Mouse (Mus musculus): ENCODE results near the gene Spred2.

The Spred2 gene

DNA sequence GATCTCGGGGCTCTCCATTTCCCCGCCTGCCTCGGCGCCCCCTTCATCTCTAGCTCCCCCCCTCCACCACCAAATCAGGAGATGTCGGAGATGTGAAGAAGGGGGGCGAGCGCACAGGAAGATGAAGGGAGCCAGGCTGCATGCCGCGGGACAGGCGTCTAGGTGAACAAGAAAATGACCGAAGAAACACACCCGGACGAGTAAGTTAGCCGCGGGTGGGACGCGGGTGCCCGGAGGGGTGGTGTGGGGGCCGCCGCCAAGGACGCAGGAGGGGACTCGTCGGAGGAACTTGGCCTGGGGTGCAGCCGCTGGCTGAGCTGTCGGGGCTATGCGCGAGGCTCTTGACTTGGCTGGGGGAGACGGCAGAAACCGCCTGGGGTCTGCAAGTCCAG, 578 bp downstream of the Spred2 start:
- in situ Hi-C loops (cut with MboI; ENCODE audit: low sequenced_read_pairs), result loop anchor here (10.0 kb wide), 1 partner anchor 140 kb away; no protein-coding TSS in a partner anchor

DNA sequence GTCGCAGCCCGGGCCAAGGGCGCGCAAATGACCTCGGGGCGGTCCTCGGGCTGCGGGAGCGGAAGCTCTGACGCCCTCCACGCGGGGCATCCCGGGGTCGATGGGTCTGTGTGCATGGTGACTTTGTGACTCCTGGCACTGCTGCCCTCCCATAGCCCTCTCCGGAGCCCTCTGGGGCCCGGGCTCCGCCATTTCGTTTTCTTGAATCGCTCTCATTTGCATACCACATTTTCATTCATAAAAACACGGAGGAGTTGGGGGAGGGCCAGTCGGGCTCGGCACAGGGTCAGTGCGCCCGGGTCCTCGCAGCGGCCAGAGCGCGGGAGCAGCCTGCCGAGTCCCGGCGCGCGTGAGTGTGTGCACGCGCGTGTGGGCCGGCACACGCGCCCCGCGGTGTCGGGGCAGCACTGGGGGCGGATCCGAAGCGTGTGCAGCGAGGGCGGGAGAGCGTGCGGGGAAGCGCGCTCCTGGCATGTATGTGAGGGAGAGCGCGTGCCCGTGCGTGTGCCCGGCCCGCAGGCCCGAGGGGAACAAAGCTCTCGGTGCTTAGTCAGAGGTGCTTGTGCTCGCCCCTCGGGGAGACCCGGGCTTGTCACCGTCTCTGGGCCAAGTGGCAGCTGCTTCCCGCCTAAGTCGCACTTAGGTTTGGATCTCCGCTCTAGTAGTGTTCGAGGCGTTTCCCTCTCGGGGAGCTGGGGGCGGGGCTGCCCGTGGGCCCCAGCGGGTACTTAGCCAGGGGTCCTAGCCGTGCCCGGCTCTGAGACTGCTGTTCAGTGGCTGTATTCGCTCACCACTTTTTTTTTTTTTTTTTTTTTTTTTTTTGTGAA, 1.2 kb downstream of the Spred2 start:
- in situ Hi-C loops (cut with MboI; ENCODE audit: low sequenced_read_pairs), result loop anchor here (10.0 kb wide), 1 partner anchor 139 kb away; no protein-coding TSS in a partner anchor

DNA sequence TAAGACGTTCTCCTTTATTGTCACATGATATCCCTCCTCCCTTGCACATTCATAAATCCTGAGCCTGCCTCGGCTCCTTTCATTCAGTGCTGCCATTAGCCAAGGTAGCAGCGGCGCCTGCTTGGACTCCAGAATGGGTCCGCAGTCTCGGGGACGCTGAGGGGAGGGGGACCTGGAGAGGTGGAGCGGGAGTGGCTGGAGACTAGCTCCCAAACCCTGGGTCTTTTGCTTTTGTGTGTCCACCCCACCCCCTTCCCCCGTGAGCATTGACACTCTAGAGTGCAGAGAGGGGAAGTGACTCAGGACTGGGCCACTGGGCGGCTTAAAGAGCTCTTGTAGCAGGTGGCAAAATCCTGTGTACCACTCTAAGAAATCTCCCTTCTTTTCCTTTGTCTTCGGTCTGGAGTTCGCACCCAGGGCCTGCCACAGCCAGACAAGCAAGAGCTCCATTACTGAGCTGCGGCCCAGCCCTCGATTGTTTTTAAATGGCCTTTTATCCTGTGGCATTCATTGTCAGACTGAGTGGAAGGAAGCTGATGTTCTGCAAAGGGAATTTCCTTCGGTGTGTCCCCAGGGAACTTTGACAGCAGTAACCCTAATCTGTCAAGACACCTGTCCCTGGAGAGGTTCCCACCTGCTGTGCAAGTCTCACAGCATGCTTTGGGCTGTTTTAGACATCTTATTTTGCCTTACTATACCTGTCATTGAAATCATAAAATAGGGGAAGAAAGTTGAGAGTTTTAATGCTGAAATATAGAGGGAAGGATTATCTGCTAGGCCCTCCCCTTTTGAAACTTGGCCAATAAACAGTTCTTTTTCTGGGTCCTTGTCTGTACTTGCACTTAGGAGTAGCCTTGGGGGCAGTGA, 2.0 kb downstream of the Spred2 start:
- in situ Hi-C loops (cut with MboI; ENCODE audit: low sequenced_read_pairs), result loop anchor here (10.0 kb wide), 1 partner anchor 139 kb away; no protein-coding TSS in a partner anchor

DNA sequence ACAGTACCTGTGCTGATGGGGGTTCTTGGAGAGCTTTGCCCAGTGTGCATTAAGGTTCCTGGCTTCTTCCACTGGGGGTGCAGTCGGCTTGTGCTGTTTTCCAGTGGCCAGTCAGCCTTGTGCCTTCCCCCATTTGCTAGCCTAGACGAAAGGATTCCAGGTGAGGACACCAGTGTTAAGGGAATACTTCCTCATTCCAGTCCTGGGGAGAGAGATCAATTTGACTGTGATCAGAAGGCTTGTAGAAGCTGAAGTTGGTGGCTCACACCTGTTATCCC, 2.6 kb downstream of the Spred2 start:
- in situ Hi-C loops (cut with MboI; ENCODE audit: low sequenced_read_pairs), result loop anchor here (10.0 kb wide), 1 partner anchor 138 kb away; no protein-coding TSS in a partner anchor

DNA sequence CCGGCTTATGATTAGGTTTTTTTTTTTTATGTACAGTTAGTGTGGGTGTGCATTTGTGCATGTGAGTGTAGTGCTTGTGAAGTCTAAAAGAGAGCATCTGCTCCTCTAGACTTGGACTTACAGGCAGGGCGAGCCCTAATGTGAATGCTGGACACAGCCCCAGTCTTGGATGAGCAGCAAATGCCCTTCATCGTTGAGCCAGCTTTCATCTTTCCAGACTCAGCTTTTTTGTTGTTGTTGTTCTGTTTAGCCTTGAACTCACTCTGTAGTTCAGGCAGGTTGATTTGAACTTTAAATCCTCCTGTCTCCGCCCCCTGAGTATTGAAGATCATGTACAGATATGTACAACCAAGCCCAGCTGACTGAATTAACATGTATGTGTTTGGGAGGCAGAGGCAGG, 4.5 kb downstream of the Spred2 start:
- in situ Hi-C loops (cut with MboI; ENCODE audit: low sequenced_read_pairs), result loop anchor here (10.0 kb wide), 1 partner anchor 136 kb away; no protein-coding TSS in a partner anchor

DNA sequence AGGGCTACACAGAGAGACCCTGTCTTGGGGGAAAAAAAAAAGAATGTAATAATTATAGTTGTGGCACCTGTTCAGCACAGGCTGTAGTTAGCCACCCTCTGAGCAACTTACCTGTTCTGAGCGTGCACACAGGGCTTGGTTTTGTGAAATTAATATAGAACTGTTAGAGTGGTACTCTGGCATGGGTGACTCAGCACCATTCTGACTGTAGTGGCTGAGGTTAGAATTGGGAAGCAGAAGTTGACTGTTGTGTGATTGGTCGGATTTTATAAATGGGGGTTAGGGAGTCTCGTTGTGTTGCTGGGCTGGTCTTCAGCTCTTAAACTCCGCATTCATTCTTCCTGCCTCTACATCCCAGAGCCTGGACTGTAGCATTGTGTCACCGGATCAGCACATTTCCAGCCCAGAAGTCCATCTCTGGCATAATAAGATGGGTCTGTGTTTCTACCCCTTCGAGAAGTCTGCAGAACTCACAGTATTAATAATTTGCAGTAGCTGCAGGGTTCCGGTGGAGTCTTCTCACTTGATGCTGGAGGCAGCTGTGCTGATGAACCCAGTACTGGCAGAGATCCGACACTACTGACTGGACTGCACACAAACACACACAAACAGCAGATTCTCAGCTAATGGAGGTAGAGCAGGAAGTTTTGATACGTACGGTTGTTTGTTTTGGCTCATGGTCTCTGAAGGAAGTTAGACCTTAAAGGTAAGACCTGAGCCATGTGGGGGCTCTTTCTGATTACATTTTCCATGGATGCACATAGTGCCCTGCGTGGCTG, 5.1 kb downstream of the Spred2 start:
- in situ Hi-C loops (cut with MboI; ENCODE audit: low sequenced_read_pairs), result loop anchor here (10.0 kb wide), 1 partner anchor 136 kb away; no protein-coding TSS in a partner anchor

DNA sequence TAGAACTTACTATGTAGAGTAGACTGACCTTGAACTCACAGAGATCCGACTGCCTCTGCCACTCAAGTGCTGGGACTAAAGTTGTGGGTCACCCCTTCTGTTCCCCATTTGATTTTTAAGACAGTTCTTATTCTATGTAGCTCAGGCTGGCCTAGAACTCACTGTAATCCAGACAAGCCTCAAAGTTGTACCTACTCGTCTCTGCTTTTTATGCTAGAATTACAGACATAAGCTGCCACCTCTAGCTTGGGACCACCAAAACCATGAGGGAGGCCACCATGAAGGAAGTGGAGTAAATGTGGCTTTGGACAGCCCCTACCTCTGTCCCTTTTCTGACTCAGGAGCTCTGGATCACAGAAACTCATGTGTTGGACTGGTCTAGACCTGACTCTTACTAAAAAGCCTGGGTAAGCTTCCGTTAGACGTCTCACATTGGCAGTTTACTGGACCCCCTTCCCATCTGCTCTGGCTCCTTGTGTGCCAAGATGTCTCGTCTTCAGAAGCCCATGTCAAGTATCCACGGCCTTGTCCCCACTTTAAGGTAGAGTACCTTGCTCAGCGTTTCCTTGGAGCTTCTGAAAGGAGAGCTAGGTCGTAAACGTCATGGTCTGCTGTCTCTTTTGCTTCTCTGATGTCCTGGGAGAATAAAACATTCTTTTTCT, 7.5 kb downstream of the Spred2 start:
- in situ Hi-C loops (cut with MboI; ENCODE audit: low sequenced_read_pairs), result no loop called here

DNA sequence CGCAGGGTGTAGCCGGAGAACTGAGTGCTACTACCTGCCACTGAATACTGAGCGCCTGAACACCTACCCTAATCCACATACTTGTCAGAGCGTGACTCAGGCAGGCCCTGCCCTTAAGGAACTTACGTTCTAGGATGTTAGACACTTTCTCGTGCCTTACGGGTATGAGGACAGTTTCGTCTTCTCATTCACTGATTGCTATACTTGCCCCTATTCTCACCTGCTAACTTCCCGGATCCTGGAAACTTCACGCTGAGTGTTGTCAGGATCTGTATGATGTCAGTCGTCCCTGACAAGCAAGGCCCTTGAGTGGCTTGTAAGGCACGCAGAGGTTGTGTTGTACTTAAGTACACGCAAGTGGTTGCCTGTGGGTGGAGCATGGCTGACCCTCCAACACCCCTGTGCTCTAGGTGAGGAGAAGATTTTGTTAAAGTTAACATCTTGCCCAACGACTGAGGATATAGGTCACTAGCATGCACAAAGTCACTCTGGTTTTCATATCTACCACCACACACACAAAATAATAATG, 8.9 kb downstream of the Spred2 start:
- in situ Hi-C loops (cut with MboI; ENCODE audit: low sequenced_read_pairs), result no loop called here

DNA sequence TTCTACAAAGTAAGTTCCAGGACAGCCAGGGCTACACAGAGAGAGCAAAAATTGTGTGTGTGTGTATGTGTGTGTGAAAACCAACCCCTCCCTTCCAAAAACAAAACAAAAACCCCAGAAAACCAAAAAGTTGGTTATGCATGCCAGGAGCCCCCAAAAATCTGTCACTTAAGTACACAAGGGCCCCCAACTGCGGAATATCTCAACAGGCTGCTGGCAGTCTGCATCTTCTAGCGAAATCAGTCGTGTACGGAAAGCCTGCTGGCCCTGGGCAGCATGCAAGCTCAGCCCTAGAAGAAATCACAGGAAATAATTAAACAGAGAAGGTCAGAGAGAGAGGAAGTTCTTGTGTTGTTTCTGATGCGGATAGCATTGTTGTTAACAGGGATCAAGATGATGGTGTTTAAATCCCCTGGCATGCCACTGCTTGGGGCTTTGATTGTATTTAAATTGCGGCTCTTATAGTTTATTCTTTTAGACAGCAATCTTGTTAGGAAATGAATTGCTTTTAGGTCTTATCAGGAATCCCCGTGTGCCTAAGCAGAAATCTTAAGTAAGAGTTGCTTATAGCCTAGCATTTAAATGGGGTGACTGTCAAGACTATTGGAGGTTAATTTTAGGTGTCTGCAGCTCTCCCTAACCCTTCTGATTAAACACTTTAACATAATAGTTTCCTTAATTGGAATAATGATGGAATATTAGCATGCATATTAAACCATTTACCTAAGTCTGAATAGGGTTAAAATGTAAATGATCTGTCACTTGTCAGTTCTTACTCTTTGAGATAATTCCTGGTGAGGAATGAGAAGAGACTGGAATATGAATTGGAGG, 11.6 kb downstream of the Spred2 start:
- in situ Hi-C loops (cut with MboI; ENCODE audit: low sequenced_read_pairs), result no loop called here

DNA sequence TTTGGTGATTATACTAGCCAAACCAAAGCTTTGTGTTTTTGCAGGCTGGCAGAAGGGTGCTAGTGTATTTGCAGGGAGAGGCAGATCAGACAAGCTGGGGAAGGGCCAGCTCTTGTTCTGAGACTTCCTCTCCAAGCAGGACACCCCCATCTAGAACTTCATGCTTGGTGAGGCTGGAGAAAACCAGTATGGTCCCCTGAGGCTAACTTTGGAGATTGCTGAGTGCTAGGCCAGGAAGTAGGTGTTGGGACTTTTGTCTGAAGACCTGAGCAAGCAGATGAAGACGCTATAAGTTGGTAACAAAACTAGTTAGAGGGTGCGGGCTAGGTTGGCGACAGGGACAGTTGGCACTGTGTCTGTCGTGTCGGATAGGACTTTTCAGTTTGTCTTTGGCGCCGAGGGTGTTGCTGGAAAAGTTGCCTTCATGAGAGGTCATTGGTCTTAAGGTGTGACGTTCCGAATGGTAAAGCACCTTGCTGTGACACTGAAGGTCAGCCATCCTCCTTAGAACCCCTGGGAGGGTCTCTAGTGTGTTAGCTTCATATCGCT, 14.4 kb downstream of the Spred2 start:
- in situ Hi-C loops (cut with MboI; ENCODE audit: low sequenced_read_pairs), result no loop called here

DNA sequence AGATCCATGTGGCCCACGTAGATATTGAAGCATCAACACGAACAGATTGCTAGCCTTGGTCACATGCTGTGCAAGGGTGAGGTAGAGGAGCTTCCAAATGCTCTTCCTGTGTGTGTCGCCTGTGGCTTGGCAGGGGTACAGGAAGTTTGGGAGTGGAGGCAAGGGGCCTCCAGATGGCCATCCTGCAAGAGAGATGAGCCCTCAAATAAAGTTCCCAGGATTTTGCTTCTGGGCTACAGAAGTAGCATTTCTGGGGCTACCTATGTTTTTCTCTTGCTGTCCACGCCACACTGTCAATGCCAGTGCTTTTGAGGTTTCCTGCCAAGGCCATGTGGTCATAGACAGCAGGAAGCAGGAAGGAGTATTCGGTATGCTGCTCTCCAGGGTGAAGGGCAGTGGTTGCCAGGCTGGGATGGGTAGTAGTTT, 15.1 kb downstream of the Spred2 start:
- in situ Hi-C loops (cut with MboI; ENCODE audit: low sequenced_read_pairs), result no loop called here

DNA sequence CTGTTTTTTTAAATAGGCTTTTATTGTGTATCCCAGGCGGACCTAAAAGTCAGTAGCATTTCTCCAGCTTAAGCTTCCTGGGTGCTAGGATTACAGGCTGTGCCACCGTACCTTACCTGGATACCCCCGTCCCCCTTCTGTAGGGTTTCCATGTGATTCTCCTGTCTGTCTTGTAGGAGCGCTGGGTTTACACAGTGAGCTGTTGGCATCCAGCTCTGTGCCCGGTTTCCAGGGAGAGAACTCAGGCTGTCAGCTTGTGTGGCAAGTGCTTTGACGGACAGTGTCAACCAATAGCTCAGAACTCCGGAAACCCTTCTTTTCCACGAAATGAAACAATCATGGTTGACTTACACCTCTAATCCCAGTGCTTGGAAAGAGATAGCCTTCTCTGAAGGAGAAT, 15.7 kb downstream of the Spred2 start:
- in situ Hi-C loops (cut with MboI; ENCODE audit: low sequenced_read_pairs), result no loop called here

DNA sequence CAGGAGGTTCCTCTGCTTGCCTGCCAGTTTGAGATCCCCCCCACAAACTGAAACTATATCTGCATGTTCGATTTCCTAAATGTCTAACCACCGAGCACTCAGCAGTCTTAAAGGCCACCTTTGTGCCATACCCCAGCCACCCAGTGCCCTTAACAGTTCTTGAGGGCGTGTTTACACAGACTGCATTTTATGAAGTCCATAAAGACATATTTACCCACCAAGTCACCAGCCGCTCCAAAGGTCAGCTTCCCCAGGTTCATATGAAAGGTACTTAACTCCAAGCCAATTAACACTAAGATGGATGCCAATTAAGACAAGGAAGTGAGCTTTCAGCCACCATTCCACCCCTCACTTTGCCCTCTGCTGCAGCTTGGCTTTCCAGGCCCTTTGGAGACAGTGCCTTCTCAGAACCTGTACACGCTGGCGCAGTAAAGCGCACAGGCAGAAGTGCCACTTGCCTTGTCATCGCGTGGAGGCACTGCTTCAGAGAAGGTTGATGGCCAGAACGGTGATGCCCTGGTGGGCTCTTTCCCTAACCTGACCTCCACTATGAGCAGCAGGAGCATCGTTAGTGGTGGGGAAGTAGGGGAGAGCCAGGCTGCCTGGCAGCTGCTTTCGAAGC, 17.1 kb downstream of the Spred2 start:
- in situ Hi-C loops (cut with MboI; ENCODE audit: low sequenced_read_pairs), result no loop called here

DNA sequence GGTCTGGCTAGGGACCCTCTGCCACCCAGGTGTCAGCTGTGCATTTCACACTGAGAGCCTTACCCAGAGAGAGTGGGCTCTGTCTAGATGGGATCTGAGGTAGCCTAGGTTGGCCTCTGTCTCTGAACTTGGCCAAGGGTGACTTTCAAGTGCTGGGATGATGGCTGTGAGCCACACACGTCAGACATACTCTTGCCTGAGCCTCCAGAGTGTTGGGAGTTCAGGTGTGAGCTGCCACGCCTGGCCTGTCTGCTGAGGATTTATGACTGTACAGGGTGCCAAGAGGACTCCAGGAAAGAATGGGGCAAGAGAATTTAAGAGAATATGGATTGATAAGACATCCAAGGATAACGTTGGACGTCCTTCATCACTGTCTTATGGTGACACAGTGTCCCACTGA, 17.8 kb downstream of the Spred2 start:
- in situ Hi-C loops (cut with MboI; ENCODE audit: low sequenced_read_pairs), result no loop called here

DNA sequence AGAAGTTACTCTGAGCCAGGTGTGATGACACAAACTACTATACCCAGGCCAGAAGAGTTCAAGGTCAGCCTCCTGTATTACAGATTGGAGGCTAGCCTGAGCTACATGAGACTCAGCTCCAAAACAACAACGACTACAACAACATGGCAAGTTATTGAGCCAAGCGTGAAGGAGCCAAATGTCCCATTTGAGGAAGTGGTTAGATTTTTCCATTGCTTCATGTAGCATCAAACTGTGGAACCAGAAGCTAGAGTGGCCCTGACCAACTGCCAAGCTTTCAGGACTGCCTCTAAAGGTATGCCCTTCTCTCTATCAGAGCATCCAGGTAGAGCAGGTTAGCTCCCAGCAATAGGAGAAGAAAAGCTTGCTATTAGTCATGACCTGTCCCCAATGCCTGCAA, 19.6 kb downstream of the Spred2 start:
- in situ Hi-C loops (cut with MboI; ENCODE audit: low sequenced_read_pairs), result no loop called here

DNA sequence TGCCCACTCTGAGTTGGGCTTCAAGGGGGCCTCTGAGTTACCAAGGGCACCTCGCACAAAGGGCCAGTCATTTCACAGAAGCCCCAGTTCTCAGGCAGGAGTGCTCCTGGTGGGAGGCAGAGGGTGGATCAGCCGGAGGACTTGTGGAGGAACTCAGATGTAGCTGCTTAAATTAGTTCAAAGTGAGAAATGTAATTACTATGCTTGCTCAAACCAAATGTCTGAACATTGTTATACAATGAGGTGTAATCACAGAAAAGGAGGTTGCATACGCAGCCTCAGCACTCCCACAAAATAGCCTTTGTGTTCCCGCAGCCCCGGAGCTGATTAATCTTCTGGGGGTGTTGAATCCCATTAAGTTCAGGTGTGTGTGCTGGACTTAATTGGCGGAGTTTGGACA, 20.5 kb downstream of the Spred2 start:
- in situ Hi-C loops (cut with MboI; ENCODE audit: low sequenced_read_pairs), result no loop called here

DNA sequence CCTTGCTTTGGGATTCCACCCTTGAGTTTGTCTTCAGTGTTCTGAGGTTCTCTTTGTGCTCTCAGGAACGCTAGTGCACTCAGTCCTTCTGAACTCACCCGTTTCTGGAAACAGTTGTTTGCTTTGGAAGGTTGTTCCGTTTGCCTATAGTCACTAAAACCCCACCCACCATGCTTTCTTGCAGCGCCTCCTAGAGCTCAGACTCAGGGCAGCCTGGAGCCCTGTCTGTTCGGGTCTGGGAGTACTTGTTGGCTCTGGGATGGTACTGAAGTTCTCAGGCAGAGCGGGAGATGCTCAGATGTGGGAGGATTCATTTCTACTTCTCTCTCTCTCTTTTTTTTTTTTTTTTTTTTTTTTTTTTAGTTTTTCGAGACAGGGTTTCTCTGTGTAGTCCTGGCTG, 22.5 kb downstream of the Spred2 start:
- in situ Hi-C loops (cut with MboI; ENCODE audit: low sequenced_read_pairs), result no loop called here

DNA sequence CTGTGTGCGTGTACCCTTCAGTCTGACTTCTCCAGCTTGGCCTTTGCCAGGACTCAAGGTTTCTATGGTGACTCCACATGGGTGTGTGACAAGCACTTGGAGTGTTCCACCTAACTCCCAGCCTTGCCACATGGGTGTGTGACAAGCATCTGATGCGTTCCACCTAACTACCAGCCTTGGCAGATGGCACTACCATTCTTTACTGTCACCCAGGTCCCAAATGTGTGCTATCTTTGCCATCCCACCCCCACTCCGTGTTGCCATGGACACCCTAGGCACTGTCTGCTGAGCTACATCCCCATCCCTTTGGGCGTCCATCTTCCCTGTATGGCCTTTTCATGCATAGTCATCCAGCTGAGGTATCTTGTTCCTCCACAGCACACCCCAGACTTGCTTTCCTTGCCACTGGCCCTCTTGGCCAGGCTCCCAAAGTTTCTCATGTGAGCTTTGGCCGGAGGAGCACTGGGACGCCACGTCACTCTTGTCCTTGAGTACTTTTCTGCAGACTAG, 23.5 kb downstream of the Spred2 start:
- in situ Hi-C loops (cut with MboI; ENCODE audit: low sequenced_read_pairs), result no loop called here

DNA sequence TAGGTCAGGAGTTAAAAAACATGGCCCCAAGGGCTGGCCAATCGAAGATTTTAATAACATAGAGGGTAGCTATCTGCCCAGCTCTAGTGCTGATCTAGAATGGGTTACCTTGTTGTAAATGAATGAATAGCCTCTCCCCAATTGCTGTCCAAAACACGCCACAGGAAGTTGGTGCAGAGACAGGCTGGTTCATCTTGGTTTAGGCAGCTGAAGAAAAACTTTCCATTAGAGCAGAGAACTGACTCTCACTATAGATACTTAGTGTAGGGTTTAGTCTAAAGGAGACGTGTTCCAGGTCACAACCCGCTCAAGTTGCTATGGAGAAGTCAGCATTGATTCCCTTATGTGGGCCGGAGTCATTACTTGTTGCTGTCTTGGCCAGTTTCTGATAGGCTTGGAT, 25.6 kb downstream of the Spred2 start:
- in situ Hi-C loops (cut with MboI; ENCODE audit: low sequenced_read_pairs), result no loop called here

Data from CH12F3 (cell line).